In genomic region chr4:131569156-131569555, GRCm38 (mm10) we compare ENCODE assay signal across 17 mouse cellular contexts.
DNase-seq lines count a peak whose midpoint lies in the region; ATAC-seq and TF ChIP-seq lines count a peak whose summit lies in the region.
"Had no signal": no experiment of that assay in that cellular context is flagged by ENCODE, and none has a peak within 500 bp of the region (broad histone marks: within the 10 kb centered on the region; RNA-seq: fewer than 3 reads in every experiment).

No protein-coding gene starts in this region.

- DNase-seq in cerebellum, postnatal 14 days = peak; percentile 22 to 45
- DNase-seq in cerebellum, adult 11 months = no peak
- DNase-seq in kidney, postnatal 4 days = peak; percentile 14 to 27
- peak; percentile 1 for DNase-seq in adrenal gland, adult 8-10 months
- DNase-seq in brain, adult 2 months (ENCODE audit: low read depth, low spot score) = peak; percentile 31
- no peak for DNase-seq in layer of hippocampus, postnatal 25 days (ENCODE audit: extremely low spot score in 1 of 2, low spot score in 1 of 2)
- DNase-seq in left cerebral cortex, adult 2 months (ENCODE audit: extremely low spot score in 1 of 2, low spot score in 2 of 2) = no peak
- DNase-seq: cerebellum, postnatal 25 days; gastrocnemius, adult 2 months; heart, postnatal 4 days; kidney, adult 18-20 months; kidney, postnatal 14 days had no signal

- intact Hi-C loops in left cerebral cortex, adult 2 months (cut with DNase I) = no loop called here

- H3K9me3 ChIP-seq in kidney, embryonic 16.5 days (ENCODE audit: low read length) = no peaks in the 10 kb centered on the region

- 0 out of 2 replicates have a peak, but pooled peaks cover 3% of the 10 kb centered on the region for H3K27me3 ChIP-seq in kidney, embryonic 16.5 days (ENCODE audit: insufficient read depth, low read length)

- WGBS in kidney, embryonic 16.5 days = 24% methylated on average over 5 of the region's 5 CpGs

- H3K4me2 ChIP-seq in kidney, embryonic 16.5 days (replicated peaks; ENCODE audit: low read depth, low read length) = no peak overlapping the region

- no peak overlapping the region for H3K27ac ChIP-seq in kidney, embryonic 16.5 days (ENCODE audit: low read length)
- no peak overlapping the region for H3K27ac ChIP-seq in left cerebral cortex, adult 2 months
- H3K27ac ChIP-seq: gastrocnemius, adult 2 months; macrophage had no signal

- no peak overlapping the region for H3K4me3 ChIP-seq in kidney, embryonic 16.5 days (ENCODE audit: low read length)
- H3K4me3 ChIP-seq in left cerebral cortex, adult 2 months = no peak overlapping the region
- H3K4me3 ChIP-seq: gastrocnemius, adult 2 months had no signal

- no peak for ATAC-seq in kidney, embryonic 16.5 days (ENCODE audit: low FRiP score, low TSS enrichment)
- ATAC-seq: forebrain, embryonic 14.5 days; inflammation-experienced regulatory T-cells, adult 6 months; lung, postnatal 0 days had no signal

- no peak for TF ChIP-seq CTCF in left cerebral cortex, adult 2 months (IDR thresholded peaks at IDR 0.05)

- H3K36me3 ChIP-seq in kidney, embryonic 16.5 days (ENCODE audit: insufficient read depth, low read length) = no peaks in the 10 kb centered on the region

- H3K9ac ChIP-seq in kidney, embryonic 16.5 days (replicated peaks; ENCODE audit: low read length) = no peak overlapping the region

- no peaks in the 10 kb centered on the region for H3K4me1 ChIP-seq in kidney, embryonic 16.5 days (ENCODE audit: insufficient read depth, low read length)

Comparison
In these comparisons a context has a peak if more than half of its experiments do, and no peak if none do; other contexts are left out.
1. DNase-seq: peak in cerebellum, postnatal 14 days (2 of 2), kidney, postnatal 4 days (2 of 2), adrenal gland, adult 8-10 months (single experiment) and brain, adult 2 months (single experiment); none in cerebellum, adult 11 months (single experiment), layer of hippocampus, postnatal 25 days (0 of 2) and left cerebral cortex, adult 2 months (0 of 2).